Mouse (Mus musculus) neural tube, embryonic 12.5 days (tissue): Measurements from ENCODE around the gene Dpyd. TPM values are rescaled to one million over a fixed set of nuclear protein-coding genes. Genes with fewer than 3 reads are reported as not detected.

Source experiments
- ATAC-seq: fragments of 200-750 bp; cut with Nextera tagmentation; 2 replicates; pipeline ENCODE4 v1.8.0; 2017; ENCODE audit warnings: low read depth, mild to moderate bottlenecking, moderate TSS enrichment, moderate library complexity; ENCODE audit not compliant: low FRiP score
- H3K27ac ChIP-seq: fragments of 300-500 bp; sonication (generic); 2 replicates; pipeline ENCODE4 v1.5.1; 2016
- H3K27me3 ChIP-seq: fragments of 300-500 bp; sonication (generic); replicated peaks from 2 replicates; pipeline ENCODE4 v1.6.1; 2016; ENCODE audit warnings: mild to moderate bottlenecking
- H3K36me3 ChIP-seq: fragments of 300-500 bp; sonication (generic); 2 replicates; pipeline ENCODE4 v1.6.1; 2016; ENCODE audit warnings: mild to moderate bottlenecking
- H3K4me1 ChIP-seq: fragments of 300-500 bp; sonication (generic); 2 replicates; pipeline ENCODE4 v1.6.1; 2016
- H3K4me2 ChIP-seq: fragments of 300-500 bp; sonication (generic); replicated peaks from 2 replicates; pipeline ENCODE4 v1.6.1; 2016; ENCODE audit warnings: mild to moderate bottlenecking
- H3K4me3 ChIP-seq: fragments of 300-500 bp; sonication (generic); 2 replicates; pipeline ENCODE4 v1.5.1; 2016
- H3K9ac ChIP-seq: fragments of 300-500 bp; sonication (generic); 2 replicates; pipeline ENCODE4 v1.6.1; 2016; ENCODE audit warnings: mild to moderate bottlenecking
- H3K9me3 ChIP-seq: fragments of 300-500 bp; sonication (generic); 2 replicates; pipeline ENCODE4 v1.6.1; 2016; ENCODE audit warnings: mild to moderate bottlenecking
- WGBS: fragments of 180-500 bp; shearing (Covaris S2); methylation state at CpG from one replicate; pipeline ENCODE4 v1.1.7; 2016; 5-methylcytosine and 5-hydroxymethylcytosine counted together
- polyA plus RNA-seq: library from polyadenylated mRNA; unstranded; fragments of >200 nt; fragmentation: Nextera tagmentation; extraction: Ambion mirVana; gene quantifications from 2 replicates; pipeline ENCODE4 v1.2.1, GENCODE M21; 2016

Dpyd gene
- polyA plus RNA-seq, 1 experiment from 2014 or later, result 6.5 TPM

GRCm38 (mm10) chr3:119042611-119043010 is 480.7 kb downstream of the Dpyd start:
- Histone ChIP-seq H3K4me2 (no peak overlapping the region), H3K27me3 (no peaks in the 10 kb centered on the region), H3K9me3 (no peaks in the 10 kb centered on the region), H3K9ac (no peak overlapping the region), H3K36me3 (no peaks in the 10 kb centered on the region), H3K27ac (no peak overlapping the region), H3K4me3 (no peak overlapping the region), H3K4me1 (no peaks in the 10 kb centered on the region)
- no peak for ATAC-seq
- 56% methylated on average over 1 of the region's 1 CpGs for WGBS

- 92% methylated on average over 1 of the region's 1 CpGs for WGBS
These were observed 494.2 kb downstream of the Dpyd start for GRCm38 (mm10) chr3:119056144-119056543.

DNA sequence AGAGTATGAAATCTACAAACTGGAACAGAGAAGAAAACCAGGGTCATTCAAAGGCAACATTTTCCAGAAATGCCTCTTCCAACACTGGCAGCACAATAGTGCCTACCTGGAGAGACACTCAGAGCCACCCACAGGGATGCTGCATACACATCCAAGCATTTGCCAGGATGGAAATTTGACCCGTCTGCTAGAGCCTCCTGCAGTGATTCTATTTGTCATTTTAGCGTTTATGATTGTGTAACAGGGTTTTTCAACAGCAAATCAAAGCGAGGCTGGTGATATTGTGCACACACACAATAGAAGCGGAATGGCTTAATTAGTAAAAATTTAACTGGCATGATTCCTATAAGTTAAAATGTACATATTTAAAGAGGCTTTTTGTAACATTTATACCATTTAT is 501.3 kb downstream of the Dpyd start:
- Histone ChIP-seq H3K4me2 (no peak overlapping the region), H3K4me1 (no peaks in the 10 kb centered on the region), H3K27me3 (no peaks in the 10 kb centered on the region), H3K36me3 (no peaks in the 10 kb centered on the region), H3K9me3 (no peaks in the 10 kb centered on the region), H3K27ac (no peak overlapping the region), H3K4me3 (no peak overlapping the region), H3K9ac (no peak overlapping the region)
- peak; percentile 33; the same call in 1 of the 2 replicates for ATAC-seq
- WGBS, result 40% methylated on average over 4 of the region's 4 CpGs

More at GRCm38 (mm10) chr3:119056144-119056543, 494.2 kb downstream of the Dpyd start:
- ATAC-seq, result no peak
- Histone ChIP-seq H3K27me3 (no peaks in the 10 kb centered on the region), H3K4me3 (no peak overlapping the region), H3K4me1 (no peaks in the 10 kb centered on the region), H3K36me3 (no peaks in the 10 kb centered on the region), H3K27ac (no peak overlapping the region), H3K4me2 (no peak overlapping the region), H3K9ac (no peak overlapping the region), H3K9me3 (no peaks in the 10 kb centered on the region)

GRCm38 (mm10) chr3:119063642-119064041 is 501.7 kb downstream of the Dpyd start:
- H3K4me3 ChIP-seq, result no peak overlapping the region
- H3K27me3 ChIP-seq, result no peaks in the 10 kb centered on the region
- H3K9ac ChIP-seq, result no peak overlapping the region
- H3K4me2 ChIP-seq, result no peak overlapping the region
- H3K4me1 ChIP-seq, result no peaks in the 10 kb centered on the region
- no peaks in the 10 kb centered on the region for H3K9me3 ChIP-seq
- ATAC-seq, result 0 out of 2 replicates have a peak, but pooled peaks have one; percentile 37
- no peak overlapping the region for H3K27ac ChIP-seq
- H3K36me3 ChIP-seq, result no peaks in the 10 kb centered on the region
- 19% methylated on average over 1 of the region's 1 CpGs for WGBS

- Histone ChIP-seq H3K27me3 (no peaks in the 10 kb centered on the region), H3K9me3 (no peaks in the 10 kb centered on the region), H3K4me1 (no peaks in the 10 kb centered on the region), H3K9ac (no peak overlapping the region), H3K4me3 (no peak overlapping the region), H3K4me2 (no peak overlapping the region), H3K36me3 (no peaks in the 10 kb centered on the region), H3K27ac (no peak overlapping the region)
- ATAC-seq, result no peak
- WGBS, result 13% methylated on average over 7 of the region's 7 CpGs
These were observed 502.8 kb downstream of the Dpyd start for GRCm38 (mm10) chr3:119064746-119065145.

DNA sequence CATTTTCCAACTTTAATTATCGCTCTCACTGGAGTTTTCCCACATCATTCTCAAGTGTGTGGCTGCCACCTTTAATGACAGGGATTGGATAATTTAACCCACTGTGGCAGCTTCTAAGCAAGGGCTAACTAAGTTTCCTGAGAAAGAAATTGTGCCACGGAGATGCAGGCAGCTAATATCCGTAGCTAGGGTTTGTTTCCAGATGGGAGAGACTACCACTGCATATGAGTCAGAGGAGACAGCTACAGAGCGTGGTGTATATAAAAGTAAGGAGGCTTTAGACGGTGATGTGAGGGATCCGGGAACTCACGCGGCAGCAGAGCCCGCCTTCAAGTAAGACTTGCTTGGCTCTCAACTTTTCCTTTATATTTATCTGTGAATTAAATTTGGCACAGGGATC is 505.3 kb downstream of the Dpyd start:
- Histone ChIP-seq H3K9me3 (no peaks in the 10 kb centered on the region), H3K4me1 (no peaks in the 10 kb centered on the region), H3K4me2 (no peak overlapping the region), H3K9ac (no peak overlapping the region), H3K27ac (no peak overlapping the region), H3K4me3 (no peak overlapping the region), H3K36me3 (no peaks in the 10 kb centered on the region), H3K27me3 (no peaks in the 10 kb centered on the region)
- WGBS, result 78% methylated on average over 9 of the region's 9 CpGs
- ATAC-seq, result no peak

GRCm38 (mm10) chr3:119086618-119087017 is 524.7 kb downstream of the Dpyd start:
- H3K27ac ChIP-seq, result no peak overlapping the region
- ATAC-seq, result no peak
- no peak overlapping the region for H3K9ac ChIP-seq
- no peak overlapping the region for H3K4me3 ChIP-seq
- no peaks in the 10 kb centered on the region for H3K9me3 ChIP-seq
- no peak overlapping the region for H3K4me2 ChIP-seq
- H3K36me3 ChIP-seq, result no peaks in the 10 kb centered on the region
- 58% methylated on average over 1 of the region's 1 CpGs for WGBS
- no peaks in the 10 kb centered on the region for H3K27me3 ChIP-seq
- H3K4me1 ChIP-seq, result no peaks in the 10 kb centered on the region

- ATAC-seq, result peak; percentile 76
- no peaks in the 10 kb centered on the region for H3K4me1 ChIP-seq
- no peak overlapping the region for H3K27ac ChIP-seq
- H3K36me3 ChIP-seq, result no peaks in the 10 kb centered on the region
- no peak overlapping the region for H3K4me3 ChIP-seq
- no peaks in the 10 kb centered on the region for H3K27me3 ChIP-seq
- H3K9me3 ChIP-seq, result no peaks in the 10 kb centered on the region
- H3K4me2 ChIP-seq, result peak overlapping the region; percentile 7; the same call in 1 of the 2 replicates
- H3K9ac ChIP-seq, result no peak overlapping the region
- 20% methylated on average over 5 of the region's 5 CpGs for WGBS
These were observed 533.4 kb downstream of the Dpyd start for GRCm38 (mm10) chr3:119095223-119095886.

GRCm38 (mm10) chr3:119126003-119126402 is 564.1 kb downstream of the Dpyd start:
- WGBS, result 67% methylated on average over 2 of the region's 2 CpGs
- no peak overlapping the region for H3K9ac ChIP-seq
- no peak for ATAC-seq
- H3K4me3 ChIP-seq, result no peak overlapping the region
- H3K9me3 ChIP-seq, result no peaks in the 10 kb centered on the region
- no peak overlapping the region for H3K27ac ChIP-seq
- no peaks in the 10 kb centered on the region for H3K27me3 ChIP-seq
- H3K4me1 ChIP-seq, result no peaks in the 10 kb centered on the region
- no peak overlapping the region for H3K4me2 ChIP-seq
- H3K36me3 ChIP-seq, result no peaks in the 10 kb centered on the region

- no peak overlapping the region for H3K4me2 ChIP-seq
- no peaks in the 10 kb centered on the region for H3K4me1 ChIP-seq
- no peaks in the 10 kb centered on the region for H3K36me3 ChIP-seq
- H3K27ac ChIP-seq, result no peak overlapping the region
- no peak overlapping the region for H3K9ac ChIP-seq
- H3K4me3 ChIP-seq, result no peak overlapping the region
- H3K27me3 ChIP-seq, result no peaks in the 10 kb centered on the region
- WGBS, result 53% methylated on average over 1 of the region's 1 CpGs
- no peaks in the 10 kb centered on the region for H3K9me3 ChIP-seq
- ATAC-seq, result no peak
These were observed 566.1 kb downstream of the Dpyd start for GRCm38 (mm10) chr3:119128076-119128475.

DNA sequence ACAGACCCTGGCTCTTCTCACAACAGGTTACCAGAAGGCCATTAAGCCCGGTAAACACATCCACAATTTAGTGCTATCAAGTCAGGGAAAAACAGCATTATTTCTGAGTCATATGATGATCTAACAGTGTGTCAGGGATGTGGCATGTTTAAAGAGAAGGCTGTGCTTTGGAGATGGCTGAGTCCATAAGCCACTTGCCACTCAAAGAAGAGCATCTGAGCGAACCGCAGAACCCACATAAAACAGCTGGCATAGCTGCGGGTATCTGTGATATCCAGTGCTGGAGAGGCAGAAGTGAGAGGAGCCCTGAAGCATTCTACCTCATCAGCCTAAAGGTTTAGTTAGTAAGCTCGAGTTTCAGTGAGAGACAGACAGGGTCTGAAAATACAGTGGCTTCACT is 581.1 kb downstream of the Dpyd start:
- Histone ChIP-seq H3K4me3 (no peak overlapping the region), H3K9me3 (no peaks in the 10 kb centered on the region), H3K36me3 (no peaks in the 10 kb centered on the region), H3K27ac (no peak overlapping the region), H3K4me1 (no peaks in the 10 kb centered on the region), H3K9ac (no peak overlapping the region), H3K27me3 (no peaks in the 10 kb centered on the region), H3K4me2 (no peak overlapping the region)
- WGBS, result 63% methylated on average over 5 of the region's 5 CpGs
- ATAC-seq, result no peak; the same call in 1 of the 2 replicates

DNA sequence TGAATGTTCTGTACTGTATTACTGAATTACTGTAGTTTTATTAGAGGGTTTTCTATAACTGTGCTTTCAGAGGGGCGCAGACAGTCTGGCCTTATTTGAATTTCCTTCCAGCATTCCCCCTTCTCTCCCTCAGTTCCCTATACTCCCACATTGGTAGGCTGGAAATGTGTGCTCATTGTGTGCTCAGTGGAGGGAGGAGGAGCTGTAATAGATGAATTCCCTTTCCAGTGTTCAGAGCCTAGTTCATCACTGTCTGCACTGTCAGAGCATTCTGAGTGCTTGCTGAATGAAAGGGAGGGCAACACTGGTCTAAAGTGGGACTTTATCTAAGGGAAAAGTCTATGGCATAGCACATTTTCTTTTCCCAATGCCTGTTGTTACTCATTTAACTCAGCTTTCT is 582.9 kb downstream of the Dpyd start:
- Histone ChIP-seq H3K27me3 (no peaks in the 10 kb centered on the region), H3K9me3 (no peaks in the 10 kb centered on the region), H3K36me3 (no peaks in the 10 kb centered on the region), H3K4me2 (no peak overlapping the region), H3K4me1 (no peaks in the 10 kb centered on the region), H3K4me3 (no peak overlapping the region), H3K9ac (no peak overlapping the region), H3K27ac (no peak overlapping the region)
- 75% methylated on average over 1 of the region's 1 CpGs for WGBS
- peak; percentile 53; the same call in 1 of the 2 replicates for ATAC-seq
